Mouse (Mus musculus) cortical plate, adult 2 months (tissue): ENCODE measurements around the gene 1700029J07Rik.

Experiments used
- CTCF ChIP-seq: fragments of 200-500 bp; IDR thresholded peaks from 2 replicates; pipeline ENCODE4 v1.5.1; 2011; ENCODE audit warnings: mild to moderate bottlenecking, control low read depth, low read length; ENCODE audit not compliant: insufficient read depth; ENCODE audit errors: extremely low read depth
- POLR2A ChIP-seq: fragments of 200-500 bp; IDR thresholded peaks from 2 replicates; pipeline ENCODE4 v1.6.1; 2011; ENCODE audit warnings: mild to moderate bottlenecking, low read length, control low read depth; ENCODE audit not compliant: insufficient read depth; ENCODE audit errors: extremely low read depth

GRCm38 (mm10) chr8:45950622-45951021 is 24.4 kb downstream of the 1700029J07Rik start:
- TF ChIP-seq CTCF (no peak), POLR2A (no peak)
